22 mouse cellular contexts compared by ENCODE assay signal in genomic region chr4:120689317-120689716, GRCm38 (mm10). TPM values are rescaled to one million over a fixed set of nuclear protein-coding genes. Genes with fewer than 3 reads are reported as not detected.
"Had no signal": no experiment of that assay in that cellular context is flagged by ENCODE, and none has a peak within 500 bp of the region (broad histone marks: within the 10 kb centered on the region; RNA-seq: fewer than 3 reads in every experiment).

No protein-coding gene starts in this region.

- H3K4me2 ChIP-seq: kidney, embryonic 15.5 days; liver, embryonic 13.5 days; lung, embryonic 14.5 days; midbrain, embryonic 12.5 days; midbrain, embryonic 15.5 days; neural tube, embryonic 13.5 days had no signal

- H3K27ac ChIP-seq: kidney, embryonic 15.5 days; left cerebral cortex, adult 2 months; liver, embryonic 13.5 days; macrophage; midbrain, embryonic 12.5 days; midbrain, embryonic 15.5 days; neural tube, embryonic 13.5 days had no signal

- H3K4me3 ChIP-seq: kidney, embryonic 15.5 days; left cerebral cortex, adult 2 months; liver, embryonic 13.5 days; midbrain, embryonic 12.5 days; midbrain, embryonic 15.5 days; myocyte; neural tube, embryonic 13.5 days had no signal

- H3K9ac ChIP-seq: kidney, embryonic 15.5 days; liver, embryonic 13.5 days; lung, embryonic 14.5 days; midbrain, embryonic 12.5 days; midbrain, embryonic 15.5 days; neural tube, embryonic 13.5 days had no signal

- H3K36me3 ChIP-seq: kidney, embryonic 15.5 days; liver, embryonic 13.5 days; midbrain, embryonic 12.5 days; midbrain, embryonic 15.5 days; neural tube, embryonic 13.5 days had no signal

- H3K9me3 ChIP-seq: kidney, embryonic 15.5 days; liver, embryonic 13.5 days; midbrain, embryonic 12.5 days; midbrain, embryonic 15.5 days; neural tube, embryonic 13.5 days had no signal

- H3K27me3 ChIP-seq: midbrain, embryonic 12.5 days had no signal

- H3K4me1 ChIP-seq: midbrain, embryonic 15.5 days had no signal

- DNase-seq: kidney, adult 11 months; kidney, adult 8-10 months; kidney, postnatal 10 days; kidney, postnatal 36 days; layer of hippocampus, postnatal 36 days; liver, embryonic 13.5 days; lung, embryonic 14.5 days; right cerebral cortex, postnatal 25 days; spleen, adult 18-20 months; thymus, adult 18-20 months; thymus, postnatal 36 days had no signal

- ATAC-seq: lung, postnatal 0 days; midbrain, embryonic 15.5 days had no signal

RNA-seq across cellular contexts. Expression of gene Cited4, which starts 22.9 kb away (rescaled TPM):
- total RNA-seq: neutrophil, adult 5-6 weeks had no signal
- polyA plus RNA-seq: macrophage, myocyte had no signal

RNA-seq across cellular contexts. Expression of gene Kcnq4, which starts 59.1 kb away (rescaled TPM):
- total RNA-seq: megakaryocyte, adult 5-6 weeks; monocyte, adult 5-6 weeks; neutrophil, adult 5-6 weeks had no signal
- polyA plus RNA-seq: macrophage had no signal
